Mouse (Mus musculus) right cerebral cortex, postnatal 14 days (tissue): ENCODE measurements around the gene Smoc2.

Source experiments
- DNase-seq: peaks from one replicate; pipeline ENCODE4 v3.0.0; 2022

Gene Smoc2

DNA sequence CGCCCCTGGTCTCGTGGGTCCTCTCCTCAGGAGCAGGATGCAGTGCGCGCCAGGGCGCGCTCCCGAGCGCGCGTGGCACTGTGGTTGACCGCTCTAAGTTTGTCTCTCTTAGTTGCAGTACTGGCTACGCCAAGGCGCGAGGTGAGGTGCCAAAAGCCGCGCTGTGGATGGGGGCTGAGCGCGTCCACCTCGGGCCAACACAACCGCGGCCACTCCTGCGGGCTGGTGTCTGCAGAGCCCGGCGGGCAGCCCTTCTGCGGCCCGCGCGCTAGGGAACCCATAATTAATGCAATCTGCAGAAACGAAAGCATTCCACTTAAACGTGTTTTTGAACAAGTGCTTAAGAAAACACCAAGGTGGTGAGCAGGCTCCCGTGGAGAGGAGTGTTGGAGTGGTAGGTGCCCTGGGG is 1.1 kb downstream of the Smoc2 start:
- peak; percentile 11 for DNase-seq

DNA sequence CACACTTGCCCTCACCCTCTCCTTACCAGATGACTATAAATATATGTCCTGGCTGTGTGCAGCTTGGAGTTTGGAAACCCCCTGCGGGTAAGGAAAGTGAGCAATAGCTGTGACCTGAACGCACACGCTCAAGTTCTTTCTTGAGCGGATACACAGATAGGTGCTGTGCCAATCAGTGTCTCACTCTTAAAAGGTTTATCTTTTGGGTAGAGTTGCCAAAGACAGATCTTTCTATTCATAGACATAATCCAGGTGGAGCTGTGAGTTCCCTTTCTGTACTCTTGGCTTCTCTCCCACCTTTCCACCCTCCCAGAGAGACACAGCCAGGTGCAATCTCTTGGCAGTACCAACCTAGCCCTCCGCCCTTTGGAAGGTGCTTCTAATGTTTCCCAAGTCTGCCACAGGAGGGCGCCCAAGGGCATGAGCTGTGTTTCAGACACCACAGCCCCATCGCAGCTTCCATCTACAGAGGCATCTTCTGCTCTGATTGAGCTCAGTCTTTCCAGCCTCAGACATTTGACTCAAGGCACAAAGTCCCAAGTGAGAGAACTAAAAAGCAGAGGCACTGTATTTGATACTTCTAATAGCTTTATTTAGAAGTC is 8.8 kb downstream of the Smoc2 start:
- DNase-seq: peak; percentile 93

DNA sequence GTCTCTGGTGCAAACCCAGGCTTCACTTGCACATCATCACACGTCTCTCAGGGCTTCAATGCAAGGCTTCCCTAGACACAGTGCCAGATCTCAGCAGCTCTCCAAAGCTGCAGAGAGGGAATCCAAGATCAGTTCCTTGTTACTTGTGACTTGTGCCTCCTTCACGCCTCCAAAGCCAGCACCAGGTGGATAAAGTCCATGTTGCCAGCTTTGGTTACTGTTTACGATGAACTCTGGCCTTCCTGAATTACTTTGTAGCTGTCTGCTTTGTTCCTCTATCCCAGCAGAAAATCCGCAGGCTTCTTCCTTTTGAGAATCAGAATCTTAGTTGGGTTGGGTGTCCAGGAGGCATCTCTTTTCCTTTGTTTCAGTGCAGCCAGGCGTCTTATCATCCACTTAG is 14.3 kb downstream of the Smoc2 start:
- DNase-seq: no peak

DNA sequence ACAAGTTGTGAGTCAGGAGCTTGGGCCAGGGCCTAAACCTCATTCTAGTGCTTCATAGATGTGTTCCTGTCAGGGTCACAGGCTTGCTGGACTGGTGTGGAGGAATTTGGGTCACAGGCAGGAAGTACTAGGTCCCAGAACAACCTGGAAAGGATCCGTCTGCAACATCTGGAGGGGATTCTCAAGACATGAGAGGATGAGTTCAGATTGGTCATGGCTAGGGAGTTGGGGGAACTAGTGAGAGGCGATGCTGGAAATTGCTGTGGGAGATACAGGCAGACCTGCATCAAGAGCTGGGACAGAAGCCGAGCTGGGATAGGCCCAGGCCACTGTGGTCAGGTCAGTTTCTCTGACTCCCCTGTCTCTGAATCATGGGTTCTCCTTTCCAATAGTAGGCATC is 15.8 kb downstream of the Smoc2 start:
- DNase-seq: no peak

DNA sequence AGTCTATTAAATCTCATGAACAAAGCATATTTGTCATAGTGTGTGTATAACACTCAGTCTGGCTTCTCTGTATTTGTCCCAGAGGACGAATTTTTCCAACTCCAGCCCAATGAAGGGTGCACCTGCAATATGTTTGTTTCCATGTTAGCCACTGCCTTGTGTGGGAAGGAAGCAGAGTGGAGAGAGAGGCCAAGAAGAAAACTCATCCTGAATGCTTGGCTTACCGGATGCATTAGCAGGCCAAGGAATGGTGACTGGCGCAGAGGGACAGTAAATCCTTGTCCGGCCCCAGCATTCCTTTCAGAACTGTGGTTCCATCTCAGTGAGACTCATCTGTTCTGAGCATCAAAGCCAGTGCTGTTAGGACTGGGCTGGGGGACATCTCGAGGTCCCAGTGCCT is 21.1 kb downstream of the Smoc2 start:
- no peak for DNase-seq

DNA sequence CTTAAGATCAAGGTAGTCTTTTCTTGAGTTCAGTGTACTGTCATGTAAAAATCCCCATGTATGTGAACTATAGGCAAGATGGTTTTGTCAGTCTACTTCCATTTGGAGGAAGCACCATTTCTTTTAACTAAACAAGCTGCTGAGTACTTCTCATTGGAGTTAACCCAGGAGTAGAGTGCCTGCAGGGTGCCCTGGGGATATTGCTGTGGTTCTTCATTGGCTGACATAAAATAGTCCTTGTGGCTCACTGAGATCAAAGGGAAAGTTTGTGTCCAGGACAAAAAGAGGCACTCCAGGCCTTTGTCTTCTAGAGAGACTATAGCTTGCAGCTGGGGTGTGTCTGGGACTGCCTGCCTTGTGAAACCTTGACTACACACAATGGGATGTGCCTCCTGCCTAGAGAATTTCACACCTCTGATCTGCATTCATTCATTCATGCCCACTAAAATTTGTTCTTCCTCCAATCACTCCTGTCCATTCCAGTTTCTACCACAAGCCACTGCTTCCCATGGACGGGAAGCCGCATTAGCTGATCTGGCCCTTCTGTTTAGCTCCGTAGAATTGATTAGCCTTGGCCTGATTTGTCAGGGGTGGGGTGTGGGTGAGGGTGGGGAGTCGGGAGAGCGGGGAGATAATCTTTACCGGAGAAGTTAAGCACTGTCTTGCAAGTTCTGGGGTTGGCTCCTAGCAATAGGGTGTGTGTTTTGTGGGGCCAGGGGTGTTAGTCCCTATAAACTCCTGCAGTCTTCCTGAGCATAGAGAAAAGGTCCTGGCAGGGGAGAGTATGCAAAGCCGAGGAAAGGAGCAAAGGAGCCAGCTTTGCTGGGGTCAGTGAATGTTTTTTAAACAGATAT is 22.4 kb downstream of the Smoc2 start:
- DNase-seq: no peak

DNA sequence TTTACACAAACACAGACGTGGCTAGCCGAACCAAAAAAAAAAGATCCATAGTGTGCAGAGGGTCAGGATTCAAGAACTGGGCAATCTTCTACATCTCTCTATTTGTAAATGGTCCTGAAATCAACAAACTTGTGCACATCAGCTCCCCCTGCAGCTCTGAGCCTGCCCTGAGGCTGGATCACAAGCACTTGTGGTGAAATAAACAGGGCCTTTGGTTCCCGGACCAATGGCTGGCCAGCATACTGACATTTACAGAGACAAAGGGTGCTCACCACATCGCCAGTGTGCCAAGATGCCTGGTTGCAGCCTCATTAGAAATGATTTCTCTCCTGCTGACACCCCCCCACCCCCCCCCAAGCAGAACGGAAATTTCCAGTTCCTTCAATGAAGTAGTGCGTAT is 23.1 kb downstream of the Smoc2 start:
- no peak for DNase-seq

DNA sequence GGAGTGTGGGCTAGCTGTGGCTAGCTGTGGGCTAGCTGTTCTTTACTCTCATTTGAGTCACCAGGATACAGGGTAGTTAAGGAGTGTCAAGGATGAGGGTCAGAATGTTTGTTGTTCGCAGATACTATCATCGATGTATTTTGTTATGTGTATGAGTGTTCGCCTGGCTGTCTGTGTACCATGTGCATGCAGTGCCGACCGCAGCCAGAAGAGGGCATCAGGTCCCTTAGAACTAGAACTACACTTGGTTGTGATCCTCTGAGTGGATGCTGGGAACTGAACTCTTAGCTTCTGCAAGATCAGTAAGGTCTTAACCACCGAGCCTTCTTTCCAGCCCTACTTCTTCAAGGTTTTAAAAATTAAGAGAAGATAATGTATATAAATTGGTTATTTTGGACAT is 24.4 kb downstream of the Smoc2 start:
- DNase-seq: no peak

DNA sequence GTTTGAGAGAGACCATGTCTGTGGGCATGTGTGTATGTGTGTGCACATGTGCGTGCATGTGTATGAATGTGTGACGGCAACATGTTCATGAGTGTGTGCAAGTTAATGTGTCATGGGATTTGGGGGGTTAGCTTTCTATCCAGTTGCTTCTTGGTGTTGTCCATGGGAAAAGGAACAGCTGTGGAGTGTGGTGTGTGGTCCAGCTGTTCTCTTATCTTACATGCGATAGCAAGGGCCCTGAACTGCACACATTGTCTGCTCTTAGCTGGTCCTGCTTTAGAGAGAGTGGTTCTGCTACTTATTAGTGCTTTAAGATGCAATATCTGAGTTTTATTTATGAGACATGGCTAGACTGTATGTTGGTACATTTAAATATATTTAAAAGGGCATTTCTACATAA is 30.6 kb downstream of the Smoc2 start:
- no peak for DNase-seq

DNA sequence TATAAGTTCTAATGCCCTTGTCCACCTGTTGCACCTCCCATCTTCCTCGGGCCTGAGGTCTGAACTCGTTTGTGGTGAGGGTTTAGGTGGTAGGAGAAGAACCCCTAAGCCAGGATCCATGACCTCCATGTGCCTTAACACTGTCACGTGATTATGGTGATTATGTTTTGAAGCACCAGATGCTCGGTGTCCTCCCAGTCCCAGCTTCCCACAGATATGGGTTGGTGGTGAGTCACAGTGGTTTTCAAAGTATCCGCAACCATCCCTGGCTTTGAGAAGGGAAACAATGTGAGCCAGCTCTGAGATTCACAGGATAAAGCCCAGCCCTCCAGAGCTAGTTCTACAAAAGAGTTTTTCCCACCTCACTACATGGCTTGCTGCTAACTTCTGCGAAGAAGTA is 33.1 kb downstream of the Smoc2 start:
- DNase-seq: no peak

DNA sequence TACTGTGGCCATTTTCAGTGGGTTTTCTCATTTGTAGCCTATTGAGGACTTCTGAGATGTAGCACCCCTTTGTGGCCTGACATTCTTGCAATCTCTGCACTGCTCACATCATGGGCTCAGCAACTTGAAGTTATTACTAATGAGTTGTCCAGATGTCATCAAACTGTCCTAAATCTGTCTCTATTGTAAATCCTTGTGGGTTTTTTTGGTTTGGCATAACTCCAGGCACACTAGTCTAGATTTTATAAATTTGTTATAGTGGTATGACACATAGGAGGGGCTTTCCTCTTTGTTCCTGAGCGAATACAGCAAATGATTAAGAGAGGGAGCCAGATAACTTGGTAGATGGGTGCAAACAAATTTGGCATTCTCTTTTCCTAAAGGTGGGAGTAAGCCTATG is 35.0 kb downstream of the Smoc2 start:
- DNase-seq: no peak

DNA sequence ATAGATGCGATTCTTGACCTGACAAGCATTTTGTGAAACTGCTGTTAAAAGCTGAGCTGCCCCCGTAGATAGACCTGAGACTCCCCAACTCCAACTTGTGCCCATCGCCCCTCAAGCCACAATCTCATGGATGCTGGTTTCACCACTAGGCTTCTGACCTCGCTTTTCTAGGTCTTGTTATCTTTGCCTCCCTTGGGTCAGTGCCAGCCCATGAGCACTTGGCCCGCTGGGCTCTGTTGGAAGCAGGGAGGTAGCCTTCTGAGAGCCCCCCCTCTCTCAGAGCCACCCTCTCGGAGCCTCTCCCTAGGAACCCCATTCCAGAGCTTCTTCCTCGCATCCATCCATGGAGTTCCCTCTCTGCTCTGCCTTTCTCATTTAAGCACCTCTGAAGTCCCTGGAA is 37.2 kb downstream of the Smoc2 start:
- no peak for DNase-seq

DNA sequence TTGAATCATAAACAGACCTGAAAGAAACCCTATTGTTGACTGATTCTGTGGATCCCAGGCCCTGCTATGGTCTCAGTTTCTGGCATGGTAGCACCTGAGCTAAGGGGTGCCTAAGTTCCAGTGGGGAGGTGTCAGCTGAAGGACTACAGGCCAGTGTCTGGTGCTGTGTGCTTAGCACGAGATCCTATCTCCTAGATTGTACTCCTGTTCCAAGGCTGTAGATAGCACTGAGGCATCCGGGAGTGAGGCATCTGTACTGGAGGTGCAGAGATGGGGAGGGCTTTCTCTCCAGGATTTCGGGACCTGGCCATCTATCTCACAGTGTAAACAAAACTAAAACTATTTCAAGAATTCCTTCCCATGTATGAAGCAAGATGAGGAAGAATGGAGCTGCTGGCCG is 38.1 kb downstream of the Smoc2 start:
- DNase-seq: no peak

DNA sequence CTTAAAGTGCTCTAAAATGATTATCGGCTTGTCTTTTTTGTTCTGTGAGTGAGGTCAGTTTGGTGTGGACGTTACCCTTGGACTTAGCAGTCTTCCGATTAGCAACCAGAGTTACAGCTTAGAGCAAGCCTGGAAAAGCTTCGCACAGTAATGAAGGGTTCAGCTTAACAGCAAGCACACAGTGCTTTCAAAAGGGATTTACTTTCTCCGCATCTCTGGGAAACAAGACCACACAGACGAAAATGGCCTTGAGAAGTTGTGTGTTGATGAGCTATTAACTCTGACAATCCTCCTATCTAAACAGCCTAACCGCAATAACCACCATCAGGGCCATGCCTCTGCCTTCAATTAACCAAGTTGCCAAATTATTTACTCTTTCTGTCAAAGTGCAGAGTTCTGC is 46.9 kb downstream of the Smoc2 start:
- no peak for DNase-seq

DNA sequence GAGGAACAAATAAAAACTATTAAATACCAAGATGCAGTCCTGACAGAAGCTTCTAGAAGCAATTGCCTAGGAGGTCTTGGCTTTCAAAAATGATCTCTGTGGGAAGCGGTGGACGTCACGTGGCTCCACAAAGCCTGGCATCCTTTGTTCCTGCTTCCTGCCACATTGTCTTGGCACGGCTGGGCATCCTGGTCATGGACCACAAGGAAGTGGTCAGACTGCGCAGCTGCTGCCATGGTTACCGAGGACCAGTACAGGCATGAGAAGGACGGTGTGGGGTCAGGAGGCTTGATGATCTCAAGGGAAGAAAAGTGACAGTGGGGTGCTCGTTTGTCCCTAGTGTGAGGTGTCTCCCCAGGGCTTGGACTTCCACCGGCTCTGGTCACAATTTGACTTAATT is 48.7 kb downstream of the Smoc2 start:
- DNase-seq: no peak

DNA sequence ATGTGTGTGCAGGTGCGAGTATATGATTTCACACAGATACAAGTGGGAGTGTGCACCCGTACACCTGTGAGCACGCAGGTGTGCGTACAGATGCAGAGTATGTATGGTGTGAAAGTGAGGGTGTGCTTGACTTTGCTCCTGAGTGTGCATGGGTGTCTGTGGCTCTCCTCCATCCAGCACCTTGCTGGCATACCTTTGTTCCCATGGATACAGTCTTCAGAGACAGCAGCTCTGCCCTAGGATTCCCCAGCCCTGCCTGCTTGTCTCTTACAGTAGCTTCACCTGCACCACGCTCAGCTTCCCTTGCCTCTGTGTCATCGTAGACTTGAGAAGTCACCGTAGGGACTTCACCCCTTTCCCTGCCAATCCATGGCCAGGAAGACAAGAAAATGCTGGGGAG is 51.2 kb downstream of the Smoc2 start:
- DNase-seq: no peak

DNA sequence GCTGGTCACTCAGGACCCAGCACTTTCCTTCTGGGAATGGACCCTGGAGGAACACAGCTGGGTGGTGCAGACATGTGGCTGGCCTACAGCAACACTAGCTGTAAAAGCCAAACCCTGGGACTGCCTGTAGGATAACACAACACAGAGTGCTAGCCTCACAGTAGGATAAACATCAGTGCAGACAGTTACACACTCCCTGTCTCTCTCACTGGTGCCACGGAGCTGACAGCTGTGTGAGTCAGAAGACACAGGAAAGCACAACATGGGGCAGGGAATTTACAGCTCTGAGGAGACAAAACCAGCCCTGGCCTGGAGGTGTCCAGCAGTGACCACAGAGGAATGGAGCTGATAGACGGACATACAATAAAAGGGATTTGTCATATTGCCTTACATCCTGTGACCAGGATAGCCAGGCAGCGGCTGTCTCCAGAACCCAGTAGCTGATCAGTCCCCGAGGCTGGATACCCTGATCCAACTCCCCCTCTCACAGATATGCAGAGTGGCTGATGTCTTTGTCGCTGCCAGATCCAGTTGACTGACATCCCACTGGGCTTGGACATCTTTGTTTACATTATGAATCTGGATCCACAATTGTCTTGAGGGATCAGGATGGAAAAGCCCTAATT is 60.7 kb downstream of the Smoc2 start:
- no peak for DNase-seq

DNA sequence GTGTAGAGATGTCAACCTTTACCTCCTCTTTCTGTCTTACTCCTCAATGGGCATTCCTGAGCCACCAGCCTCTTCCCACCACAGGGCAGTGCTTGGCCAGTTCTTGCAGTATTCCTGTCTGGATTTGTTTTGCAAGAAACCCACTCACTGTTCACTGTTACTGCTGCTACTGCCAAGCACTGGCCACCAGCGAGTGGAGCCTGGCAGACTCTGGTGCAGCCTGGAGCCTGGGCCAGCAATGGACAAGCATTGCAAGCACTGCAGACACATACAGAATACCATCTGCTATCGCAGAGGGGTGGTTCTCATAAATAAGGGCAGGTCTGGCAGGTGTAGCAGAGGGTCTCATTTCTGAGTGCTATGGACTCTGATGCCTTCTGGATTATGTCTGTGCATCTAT is 61.4 kb downstream of the Smoc2 start:
- no peak for DNase-seq

DNA sequence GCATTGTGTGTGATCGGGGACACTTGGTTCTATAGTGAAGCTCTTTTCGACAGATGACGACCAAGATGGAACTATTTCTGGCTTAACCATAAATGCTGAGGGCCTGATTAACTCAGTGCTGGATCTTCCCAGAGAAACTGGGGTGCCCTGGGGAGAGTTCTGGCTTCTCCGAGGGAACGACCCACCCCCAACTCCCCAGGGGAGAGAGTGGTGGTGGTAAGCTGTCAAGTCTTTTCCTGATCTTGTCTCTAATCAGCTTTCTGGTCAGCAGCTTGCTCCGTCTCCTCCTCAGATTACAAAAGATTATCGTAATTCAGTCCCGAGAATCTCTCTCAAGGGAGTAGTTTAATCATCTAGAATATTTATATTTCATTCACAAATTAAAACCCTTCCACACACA is 63.2 kb downstream of the Smoc2 start:
- no peak for DNase-seq

DNA sequence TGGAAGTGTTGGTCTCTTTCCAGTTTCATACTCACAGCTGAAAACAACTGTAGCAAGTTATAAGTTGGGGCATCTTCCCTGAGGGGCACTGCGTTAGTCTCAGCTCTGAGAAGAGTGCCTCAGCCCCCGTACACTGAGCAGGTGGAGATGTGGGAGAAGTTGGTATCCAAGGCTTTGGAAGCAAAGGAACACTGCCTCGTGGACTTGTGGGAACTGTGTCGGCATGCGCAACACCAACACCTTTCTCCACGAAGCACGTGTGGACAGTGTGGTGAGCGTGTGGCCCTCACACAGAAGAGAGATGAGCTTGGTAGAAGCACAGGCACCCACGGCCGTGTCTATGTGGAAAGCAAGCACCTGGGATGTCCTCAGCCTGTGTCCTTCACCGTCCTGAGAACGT is 64.1 kb downstream of the Smoc2 start:
- no peak for DNase-seq

DNA sequence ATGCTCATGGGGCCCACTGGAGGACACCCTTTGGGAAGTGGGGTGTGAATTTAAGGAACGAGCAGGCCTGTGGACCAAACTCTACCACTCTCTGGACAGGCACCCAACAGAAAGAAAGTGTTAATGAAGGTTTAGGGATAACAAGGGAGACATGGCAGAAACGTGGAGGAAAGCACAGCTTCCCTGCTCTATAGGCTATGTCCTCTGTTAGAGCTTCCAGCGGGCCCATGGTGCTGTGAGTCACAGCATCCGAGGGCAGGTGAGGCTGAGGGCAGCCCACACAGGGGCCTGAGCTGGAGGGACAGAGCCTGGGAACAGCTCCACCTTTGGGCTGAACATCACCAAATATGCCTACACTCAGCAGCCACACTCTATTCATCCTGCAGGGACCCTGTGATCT is 66.2 kb downstream of the Smoc2 start:
- no peak for DNase-seq

DNA sequence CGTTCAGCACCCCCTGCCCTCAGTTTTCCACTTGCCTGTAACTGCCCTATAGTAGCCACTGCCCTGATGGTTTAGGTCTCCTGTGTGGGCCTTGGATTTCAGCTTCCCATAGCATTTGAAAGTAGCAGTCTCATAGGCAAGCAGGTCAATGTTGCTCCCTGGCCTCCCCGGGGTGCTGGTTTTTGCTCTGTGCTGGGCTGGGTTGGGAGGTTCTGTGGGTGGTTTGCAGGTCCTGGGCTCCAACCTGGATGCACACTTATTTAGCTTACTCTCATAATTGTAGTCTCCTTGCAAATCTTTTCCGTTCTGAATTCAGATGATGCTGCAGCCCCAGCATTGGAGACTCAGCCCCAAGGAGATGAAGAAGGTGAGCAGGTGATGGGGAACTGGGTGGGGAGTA is 67.6 kb downstream of the Smoc2 start:
- DNase-seq: no peak

DNA sequence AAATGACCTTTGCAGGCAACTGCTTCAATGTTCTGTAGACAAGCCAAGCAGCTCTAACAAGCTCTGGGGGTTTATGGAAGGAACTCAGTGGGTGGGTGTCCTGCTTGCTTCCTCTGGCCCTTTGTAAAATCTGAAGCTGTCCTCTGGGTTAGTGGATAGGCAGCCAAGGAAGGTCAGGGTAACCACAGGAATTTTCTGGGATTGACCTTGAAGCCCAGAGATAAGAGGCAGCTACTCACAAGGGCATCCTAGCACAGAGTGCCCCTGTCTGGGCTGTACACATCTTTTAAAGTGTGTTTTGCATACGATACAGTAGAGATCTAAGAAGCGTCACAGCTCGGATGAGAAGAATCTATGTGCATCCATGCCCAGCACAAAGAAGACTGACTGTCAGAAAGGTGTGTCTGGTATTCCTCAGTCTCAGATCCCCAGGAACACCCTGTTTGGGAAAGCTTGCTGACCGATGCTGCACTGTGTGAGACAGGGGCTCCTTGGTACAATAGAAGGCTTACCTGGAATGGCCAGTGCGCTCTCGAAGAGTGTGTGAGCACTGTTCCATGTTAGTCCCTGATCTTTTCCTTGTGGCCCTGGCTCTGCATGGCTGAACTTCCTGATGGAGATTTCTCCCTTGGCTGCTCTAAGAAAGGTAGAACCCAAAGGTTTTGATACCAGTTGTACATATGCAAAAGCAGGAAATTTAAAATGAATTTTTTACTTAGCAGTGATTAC is 69.9 kb downstream of the Smoc2 start:
- DNase-seq: no peak
